Mouse (Mus musculus): ENCODE measurements around the gene Igsf3. TPM values are rescaled to one million over a fixed set of nuclear protein-coding genes. Genes with fewer than 3 reads are reported as not detected.

The Igsf3 gene
- total and polyA plus RNA-seq, 3 experiments, result not detected

DNA sequence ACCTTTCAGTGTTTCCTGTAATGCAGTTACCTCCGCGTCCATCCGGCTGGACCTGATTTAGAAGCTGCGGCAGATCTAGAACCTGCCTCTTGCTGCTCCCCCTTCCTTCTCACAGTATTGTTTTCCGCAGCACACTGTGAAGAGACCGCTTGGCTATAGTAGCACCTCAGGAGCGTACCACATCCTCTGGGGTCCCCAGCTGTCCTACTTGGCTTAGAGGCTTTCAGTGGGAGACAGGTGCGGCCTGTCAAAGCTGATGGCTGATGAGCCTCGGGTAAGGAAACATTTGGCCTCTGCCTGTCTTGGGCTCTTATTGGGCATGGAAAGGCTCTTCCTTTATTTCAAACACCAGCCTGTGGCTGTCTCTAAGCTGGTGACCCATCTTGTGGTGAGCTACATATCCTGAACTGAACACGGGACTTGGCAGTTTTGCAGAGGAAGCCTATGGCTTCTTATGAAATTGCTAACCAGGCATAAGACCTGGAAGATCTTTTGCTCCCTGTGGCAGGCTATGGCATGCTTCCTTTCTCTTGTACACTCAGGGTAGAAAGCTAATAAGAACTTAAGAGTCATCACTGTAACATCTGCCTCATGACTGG, 120.6 kb downstream of the Igsf3 start:
- H3K27me3 ChIP-seq (ENCODE audit: control insufficient read depth in 1 of 2, insufficient read depth in 2 of 2, low read length in 2 of 2), result no peaks in the 10 kb centered on the region
- no peaks in the 10 kb centered on the region for H3K79me2 ChIP-seq (ENCODE audit: control insufficient read depth, insufficient read depth, low read length, poor library complexity)
- H3K36me3 ChIP-seq (ENCODE audit: control insufficient read depth in 1 of 2, insufficient read depth in 2 of 2, low read length in 2 of 2), result no peaks in the 10 kb centered on the region; a peak in 1 of 4 replicates
- peaks cover 0 to 8% of the 10 kb centered on the region in 2 experiments; a peak in 2 of 4 replicates for H3K4me1 ChIP-seq (ENCODE audit: control insufficient read depth in 1 of 2, insufficient read depth in 2 of 2, low read length in 2 of 2)
- no peak for TF ChIP-seq BHLHE40 (IDR thresholded peaks at IDR 0.05; ENCODE audit: borderline replicate concordance, low read depth, low read length)
- TF ChIP-seq NRF1 (IDR thresholded peaks at IDR 0.05; ENCODE audit: insufficient read depth, low read depth, low read length, poor library complexity, severe bottlenecking), result no peak
- TF ChIP-seq CHD2 (IDR thresholded peaks at IDR 0.05; ENCODE audit: low read length), result no peak
- TF ChIP-seq ZC3H11A (IDR thresholded peaks at IDR 0.05; ENCODE audit: low read depth, low read length), result no peak
- TF ChIP-seq CTCF (IDR thresholded peaks at IDR 0.05 in 2 of 3, conservative IDR thresholded peaks at IDR 0.05 in 1 of 3; ENCODE audit: control insufficient read depth in 1 of 3, insufficient read depth in 1 of 3, low read depth in 2 of 3, low read length in 3 of 3, poor library complexity in 1 of 3, severe bottlenecking in 1 of 3), result no peak
- TF ChIP-seq GATA1 (IDR thresholded peaks at IDR 0.05; ENCODE audit: low read depth, low read length), result no peak
- no peak for TF ChIP-seq RAD21 (IDR thresholded peaks at IDR 0.05; ENCODE audit: low read depth, low read length)
- no peak for TF ChIP-seq TAL1 (IDR thresholded peaks at IDR 0.05; ENCODE audit: low read length)
- TF ChIP-seq ETS1 (IDR thresholded peaks at IDR 0.05; ENCODE audit: low read depth, low read length), result no peak
- TF ChIP-seq MAZ (IDR thresholded peaks at IDR 0.05; ENCODE audit: low read depth, low read length), result no peak
- no peak for TF ChIP-seq SMC3 (IDR thresholded peaks at IDR 0.05; ENCODE audit: low read depth, low read length)
- no peak for TF ChIP-seq MAFK (IDR thresholded peaks at IDR 0.05; ENCODE audit: borderline replicate concordance, low read depth, low read length)
- TF ChIP-seq UBTF (IDR thresholded peaks at IDR 0.05; ENCODE audit: borderline replicate concordance, insufficient read depth, low read depth, low read length), result no peak
- H3K9ac ChIP-seq (ENCODE audit: control insufficient read depth, low read depth, low read length, poor library complexity, severe bottlenecking), result no peak overlapping the region
- no peak overlapping the region for H3K27ac ChIP-seq (ENCODE audit: control insufficient read depth, low read depth, low read length)
- H3K4me3 ChIP-seq (ENCODE audit: control insufficient read depth in 1 of 2, insufficient read depth in 1 of 2, low read depth in 2 of 2, low read length in 2 of 2), result no peak overlapping the region
- DNase-seq (ENCODE audit: low read depth, low spot score), result no peak
- no peaks in the 10 kb centered on the region for H3K9me3 ChIP-seq (replicated peaks; ENCODE audit: insufficient read depth, low read length)

DNA sequence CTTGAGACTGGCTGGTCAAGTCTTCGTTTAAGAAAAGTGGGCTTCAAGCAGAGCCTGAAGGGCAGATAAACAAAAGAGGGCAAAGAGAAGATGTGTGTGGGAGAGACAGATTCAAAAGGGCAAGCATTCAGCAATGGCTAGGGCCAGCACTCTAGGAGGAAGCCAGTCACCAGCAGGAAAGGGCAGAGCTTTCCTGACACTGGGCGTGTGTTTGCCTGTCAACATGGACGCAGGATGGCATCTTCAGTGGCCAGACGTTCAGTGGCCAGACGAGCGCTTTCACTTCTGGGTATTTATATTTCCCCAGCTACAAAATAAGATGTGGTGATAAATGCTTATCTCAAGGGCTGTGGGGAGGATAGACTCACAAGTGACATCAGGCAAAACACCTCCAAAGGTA, 123.0 kb downstream of the Igsf3 start:
- no peaks in the 10 kb centered on the region for H3K36me3 ChIP-seq (ENCODE audit: control insufficient read depth in 1 of 2, insufficient read depth in 2 of 2, low read length in 2 of 2)
- no peak overlapping the region for H3K27ac ChIP-seq (ENCODE audit: control insufficient read depth, low read depth, low read length)
- no peak for DNase-seq (ENCODE audit: low read depth, low spot score)
- no peaks in the 10 kb centered on the region for H3K27me3 ChIP-seq (ENCODE audit: control insufficient read depth in 1 of 2, insufficient read depth in 2 of 2, low read length in 2 of 2)
- no peak overlapping the region for H3K4me3 ChIP-seq (ENCODE audit: control insufficient read depth in 1 of 2, insufficient read depth in 1 of 2, low read depth in 2 of 2, low read length in 2 of 2)
- H3K79me2 ChIP-seq (ENCODE audit: control insufficient read depth, insufficient read depth, low read length, poor library complexity), result no peaks in the 10 kb centered on the region
- no peaks in the 10 kb centered on the region for H3K9me3 ChIP-seq (replicated peaks; ENCODE audit: insufficient read depth, low read length)
- H3K4me1 ChIP-seq (ENCODE audit: control insufficient read depth in 1 of 2, insufficient read depth in 2 of 2, low read length in 2 of 2), result no peaks in the 10 kb centered on the region
- H3K9ac ChIP-seq (ENCODE audit: control insufficient read depth, low read depth, low read length, poor library complexity, severe bottlenecking), result no peak overlapping the region
- TF ChIP-seq MXI1 (IDR thresholded peaks at IDR 0.05; ENCODE audit: low read depth, low read length) (no peak), USF1 (IDR thresholded peaks at IDR 0.05; ENCODE audit: low read depth, low read length) (no peak), NRF1 (IDR thresholded peaks at IDR 0.05; ENCODE audit: insufficient read depth, low read depth, low read length, poor library complexity, severe bottlenecking) (no peak), TCF12 (IDR thresholded peaks at IDR 0.05; ENCODE audit: low read depth, low read length) (no peak), UBTF (IDR thresholded peaks at IDR 0.05; ENCODE audit: borderline replicate concordance, insufficient read depth, low read depth, low read length) (no peak), NELFE (IDR thresholded peaks at IDR 0.05; ENCODE audit: low read depth, low read length) (no peak), ZKSCAN1 (IDR thresholded peaks at IDR 0.05; ENCODE audit: low read depth, low read length) (no peak), ETS1 (IDR thresholded peaks at IDR 0.05; ENCODE audit: low read depth, low read length) (no peak), EP300 (IDR thresholded peaks at IDR 0.05; ENCODE audit: low read depth in 1 of 2, low read length in 2 of 2) (no peak)
